Mouse (Mus musculus) erythroblast, embryonic 14.5 days (primary cell): ENCODE data around the gene Lancl1. TPM values are rescaled to one million over a fixed set of nuclear protein-coding genes. Genes with fewer than 3 reads are reported as not detected.

Experiments used
- H3K27me3 ChIP-seq: 2 replicates; pipeline ENCODE4 v1.6.1; 2012; ENCODE audit warnings: inconsistent platforms; ENCODE audit not compliant: control insufficient read depth
- H3K36me3 ChIP-seq: 2 replicates; pipeline ENCODE4 v1.6.1; 2012; ENCODE audit warnings: mild to moderate bottlenecking, inconsistent platforms; ENCODE audit not compliant: control insufficient read depth
- H3K4me1 ChIP-seq: 2 replicates; pipeline ENCODE4 v1.6.1; 2012; ENCODE audit warnings: inconsistent platforms; ENCODE audit not compliant: control insufficient read depth
- H3K4me3 ChIP-seq: replicated peaks from 2 replicates; pipeline ENCODE3; 2012; ENCODE audit warnings: moderate library complexity, mild to moderate bottlenecking, inconsistent platforms
- H3K9me3 ChIP-seq: 2 replicates; pipeline ENCODE4 v1.6.1; 2012; ENCODE audit warnings: low read length, inconsistent platforms, mixed read lengths; ENCODE audit not compliant: control insufficient read depth
- GATA1 ChIP-seq: IDR thresholded peaks from 2 replicates; pipeline ENCODE4 v1.6.1; 2012; ENCODE audit warnings: low read length, inconsistent platforms, mixed read lengths
- TAL1 ChIP-seq: IDR thresholded peaks from 3 replicates; pipeline ENCODE4 v1.6.1; 2012; ENCODE audit warnings: low read length, inconsistent platforms, mixed read lengths
- polyA plus RNA-seq: library from polyadenylated mRNA; stranded (reverse); fragments of >175 nt; gene quantifications from 2 replicates; pipeline ENCODE4 v1.2.3, GENCODE M21; 2012

Gene Lancl1
- polyA plus RNA-seq, 1 experiment = 0.55 TPM

DNA sequence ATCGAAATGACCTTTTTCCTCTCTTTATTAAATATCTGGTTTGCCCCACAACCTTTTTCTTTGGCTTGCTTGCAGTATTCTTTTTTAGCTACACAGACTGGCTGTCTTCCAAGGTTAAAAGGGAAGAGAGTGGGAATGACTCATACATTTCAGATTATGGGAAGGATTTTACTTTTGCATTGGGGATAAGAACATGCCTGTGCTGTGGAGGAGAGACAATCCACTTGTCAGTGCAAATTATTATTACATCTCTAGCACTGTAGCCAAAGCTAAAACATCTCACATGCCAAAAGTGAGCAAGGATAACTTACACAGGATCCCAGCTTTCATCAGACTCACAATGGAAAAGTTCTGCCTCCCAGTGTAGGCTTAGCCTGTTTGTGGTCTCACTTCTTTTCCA lies 10.9 kb upstream of the Lancl1 start:
- Histone ChIP-seq H3K36me3 (no peaks in the 10 kb centered on the region), H3K4me1 (no peaks in the 10 kb centered on the region), H3K9me3 (no peaks in the 10 kb centered on the region), H3K4me3 (no peak overlapping the region), H3K27me3 (no peaks in the 10 kb centered on the region)
- TF ChIP-seq GATA1 (no peak), TAL1 (no peak)

DNA sequence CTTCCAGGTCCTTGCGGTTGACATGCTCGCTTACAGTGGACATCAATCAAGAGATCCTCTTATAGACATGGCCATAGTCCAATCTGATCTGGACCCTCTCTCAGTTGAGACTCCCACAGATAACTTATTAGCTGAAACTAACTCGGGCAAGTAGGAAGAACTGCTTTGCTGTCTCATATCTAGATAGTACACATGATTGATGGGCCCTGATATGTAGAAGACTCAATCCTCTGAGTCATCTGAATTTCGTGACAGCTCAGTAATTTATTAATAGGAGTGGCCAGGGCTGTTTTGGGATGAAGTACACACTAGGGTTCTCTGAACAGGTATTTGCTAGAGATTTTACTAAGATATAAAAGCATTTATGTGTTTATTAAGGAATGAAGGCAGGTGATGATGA lies 10.0 kb upstream of the Lancl1 start:
- Histone ChIP-seq H3K36me3 (no peaks in the 10 kb centered on the region), H3K4me3 (no peak overlapping the region), H3K4me1 (no peaks in the 10 kb centered on the region), H3K27me3 (no peaks in the 10 kb centered on the region), H3K9me3 (no peaks in the 10 kb centered on the region)
- TF ChIP-seq GATA1 (no peak), TAL1 (no peak)

DNA sequence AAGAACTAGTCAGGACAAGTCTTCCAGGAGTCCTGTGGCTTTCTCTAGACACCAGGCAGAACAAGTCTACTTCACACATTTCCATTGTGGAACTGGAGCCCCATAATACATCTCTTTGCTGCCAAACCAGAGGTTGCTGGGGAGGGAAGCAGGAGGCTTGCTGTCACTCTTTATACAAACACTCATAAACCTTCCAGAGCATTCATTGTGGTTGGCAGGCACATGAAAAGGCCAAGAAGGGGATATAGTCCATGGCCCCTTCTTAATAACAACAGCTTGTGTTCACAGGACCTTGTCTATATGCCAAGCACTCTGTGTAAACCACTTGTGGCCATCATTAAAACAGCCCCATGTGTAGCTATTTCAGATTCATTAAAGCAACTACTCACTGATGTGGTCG lies 6.4 kb upstream of the Lancl1 start:
- Histone ChIP-seq H3K27me3 (no peaks in the 10 kb centered on the region), H3K9me3 (no peaks in the 10 kb centered on the region), H3K4me1 (no peaks in the 10 kb centered on the region), H3K4me3 (no peak overlapping the region), H3K36me3 (no peaks in the 10 kb centered on the region)
- no peak for TF ChIP-seq TAL1

DNA sequence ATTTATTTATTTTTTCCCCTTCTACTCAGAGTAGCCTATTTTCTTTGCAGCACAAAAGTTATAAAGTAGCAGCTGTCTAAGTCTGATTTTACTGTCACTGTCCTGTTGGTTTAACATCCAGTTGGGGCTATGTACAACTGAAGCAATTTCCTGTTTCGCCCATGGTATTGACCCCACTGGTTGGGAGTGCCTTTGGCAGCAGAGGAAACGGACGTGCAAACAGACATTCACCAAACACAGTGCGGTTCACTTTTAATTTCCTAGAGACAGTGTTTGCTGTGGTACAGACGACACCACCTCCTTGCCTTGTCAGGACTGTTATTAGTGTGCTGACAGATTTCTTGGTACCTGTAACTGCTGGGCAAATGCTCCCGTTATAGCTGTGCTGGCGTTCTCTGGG lies 3.9 kb upstream of the Lancl1 start:
- TF ChIP-seq TAL1 = no peak
- H3K36me3 ChIP-seq = no peaks in the 10 kb centered on the region

DNA sequence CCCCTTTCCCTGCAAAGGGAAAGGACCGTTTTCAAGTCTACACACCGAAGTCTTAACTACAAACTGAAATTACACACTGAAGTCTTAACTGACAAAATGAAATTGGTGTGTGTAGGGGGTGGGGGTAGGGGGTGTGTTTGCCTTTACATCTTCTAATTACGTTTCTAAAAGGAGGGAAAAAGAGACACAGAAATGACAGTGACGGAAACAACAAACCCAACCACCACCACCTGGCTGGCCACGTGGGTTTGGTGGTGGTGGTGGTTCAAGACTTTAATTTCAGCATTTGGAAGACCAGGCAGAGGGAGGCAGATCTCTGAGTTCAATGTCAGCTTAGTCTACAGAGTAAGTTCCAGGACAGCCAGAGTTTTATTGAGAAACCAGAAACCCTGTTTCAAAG lies 411 bp upstream of the Lancl1 start:
- peaks cover 19% of the 10 kb centered on the region for H3K4me1 ChIP-seq
- peaks cover 15% of the 10 kb centered on the region for H3K36me3 ChIP-seq
- no peak for TF ChIP-seq TAL1
- no peak for TF ChIP-seq GATA1
- peak overlapping the region; percentile 76 for H3K4me3 ChIP-seq
- no peaks in the 10 kb centered on the region for H3K9me3 ChIP-seq
- no peaks in the 10 kb centered on the region for H3K27me3 ChIP-seq

More for the DNA sequence above, 3.9 kb upstream of the Lancl1 start:
- Histone ChIP-seq H3K9me3 (no peaks in the 10 kb centered on the region), H3K27me3 (no peaks in the 10 kb centered on the region), H3K4me1 (peaks cover 13% of the 10 kb centered on the region), H3K4me3 (no peak overlapping the region)

DNA sequence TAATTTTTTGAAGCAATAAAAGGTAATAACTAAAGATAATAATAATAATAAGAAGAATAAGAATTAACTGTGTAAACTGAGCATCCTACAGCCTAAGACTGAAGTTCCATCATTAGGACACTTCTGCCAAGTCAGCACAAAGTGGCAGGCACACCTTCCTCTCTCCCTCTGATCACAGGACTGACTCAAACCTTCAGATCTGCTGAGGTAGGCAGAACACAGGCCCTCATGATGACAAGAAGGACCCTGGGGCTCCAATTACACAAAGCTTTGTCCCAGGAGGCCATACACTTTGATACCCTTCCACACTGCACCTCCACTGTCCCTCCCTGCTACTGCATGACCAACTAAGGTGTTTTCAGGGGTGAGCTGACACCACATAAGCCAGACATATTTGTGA lies 1.5 kb downstream of the Lancl1 start:
- TF ChIP-seq GATA1 (no peak), TAL1 (no peak)
- Histone ChIP-seq H3K4me3 (no peak overlapping the region), H3K4me1 (peaks cover 19% of the 10 kb centered on the region)

DNA sequence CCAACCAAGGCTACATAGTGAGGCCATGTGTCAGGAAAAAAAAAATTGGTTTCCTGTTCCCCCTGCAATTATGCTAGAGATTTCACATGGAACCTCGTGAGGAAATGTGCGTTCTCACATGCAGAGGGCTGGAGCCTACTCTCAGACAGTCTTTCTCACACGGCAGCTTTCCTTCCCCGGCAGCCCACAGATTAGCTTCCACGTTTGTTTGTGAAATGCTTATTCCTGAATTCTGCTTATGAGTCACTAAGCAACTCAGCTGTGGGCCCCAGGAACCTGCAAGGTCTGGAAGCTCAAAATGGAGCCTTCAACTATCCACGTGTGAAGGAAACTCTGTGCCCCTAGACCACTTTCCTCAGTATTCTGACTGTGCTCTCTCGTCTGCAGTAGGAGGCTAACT lies 5.4 kb downstream of the Lancl1 start:
- peaks cover 50% of the 10 kb centered on the region for H3K36me3 ChIP-seq
- H3K4me3 ChIP-seq = no peak overlapping the region
- no peaks in the 10 kb centered on the region for H3K9me3 ChIP-seq
- H3K27me3 ChIP-seq = no peaks in the 10 kb centered on the region
- TF ChIP-seq GATA1 (no peak), TAL1 (no peak)
- peaks cover 13% of the 10 kb centered on the region for H3K4me1 ChIP-seq

More for the DNA sequence above, 1.5 kb downstream of the Lancl1 start:
- Histone ChIP-seq H3K36me3 (peaks cover 31% of the 10 kb centered on the region), H3K9me3 (no peaks in the 10 kb centered on the region), H3K27me3 (no peaks in the 10 kb centered on the region)

DNA sequence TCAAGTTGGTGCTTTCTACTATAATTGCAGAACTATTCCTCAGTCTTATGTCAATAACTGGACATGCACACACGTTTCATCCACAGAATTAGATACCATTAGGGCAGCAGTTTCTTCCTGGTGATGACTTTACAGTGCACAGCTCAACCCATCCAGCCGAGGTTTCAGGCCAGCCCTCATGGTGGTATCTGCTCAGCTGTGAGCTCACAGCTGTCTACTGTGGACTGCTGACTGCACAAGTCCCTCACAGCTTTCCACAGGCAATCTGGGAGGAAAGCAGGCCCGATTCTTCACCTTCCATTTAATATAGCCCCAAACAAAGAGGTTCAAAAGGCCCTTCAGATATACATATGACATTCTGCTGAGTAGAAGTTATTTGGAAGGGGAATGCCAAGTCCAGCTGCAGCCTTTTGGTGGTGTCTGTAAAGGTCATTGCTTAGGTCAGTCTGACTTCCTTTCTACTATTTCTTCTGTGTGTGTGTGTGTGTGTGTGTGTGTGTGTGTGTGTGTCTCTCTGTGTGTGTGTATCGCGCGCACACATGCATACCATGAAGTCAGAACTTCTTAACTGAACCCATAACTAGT lies 11.7 kb downstream of the Lancl1 start:
- Histone ChIP-seq H3K9me3 (no peaks in the 10 kb centered on the region), H3K4me1 (peaks cover 7% of the 10 kb centered on the region), H3K36me3 (peaks cover 23% of the 10 kb centered on the region), H3K27me3 (no peaks in the 10 kb centered on the region), H3K4me3 (no peak overlapping the region)
- TF ChIP-seq GATA1 (no peak), TAL1 (no peak)

DNA sequence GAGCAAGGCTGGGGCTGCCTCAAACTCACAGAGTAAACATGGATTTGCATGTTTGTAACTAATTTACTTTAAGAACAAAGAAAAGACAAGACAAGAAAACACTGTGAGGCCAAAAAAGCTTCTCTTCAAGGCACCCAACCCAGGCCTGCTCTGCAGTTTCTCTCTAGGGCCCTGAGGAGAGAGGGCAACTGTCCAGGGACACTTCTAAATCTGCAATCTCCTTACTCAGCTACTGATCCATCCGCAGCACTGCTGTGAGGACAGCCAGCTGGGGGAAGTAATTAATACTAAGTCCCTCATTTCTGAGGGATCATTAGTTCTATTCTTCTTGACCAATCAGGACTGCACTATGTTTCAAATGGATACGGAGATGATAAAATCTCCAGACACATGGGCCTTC lies 12.5 kb downstream of the Lancl1 start:
- no peak for TF ChIP-seq GATA1
- no peak for TF ChIP-seq TAL1
- Histone ChIP-seq H3K4me1 (peaks cover 7% of the 10 kb centered on the region), H3K9me3 (no peaks in the 10 kb centered on the region), H3K27me3 (no peaks in the 10 kb centered on the region), H3K36me3 (peaks cover 17% of the 10 kb centered on the region), H3K4me3 (no peak overlapping the region)

DNA sequence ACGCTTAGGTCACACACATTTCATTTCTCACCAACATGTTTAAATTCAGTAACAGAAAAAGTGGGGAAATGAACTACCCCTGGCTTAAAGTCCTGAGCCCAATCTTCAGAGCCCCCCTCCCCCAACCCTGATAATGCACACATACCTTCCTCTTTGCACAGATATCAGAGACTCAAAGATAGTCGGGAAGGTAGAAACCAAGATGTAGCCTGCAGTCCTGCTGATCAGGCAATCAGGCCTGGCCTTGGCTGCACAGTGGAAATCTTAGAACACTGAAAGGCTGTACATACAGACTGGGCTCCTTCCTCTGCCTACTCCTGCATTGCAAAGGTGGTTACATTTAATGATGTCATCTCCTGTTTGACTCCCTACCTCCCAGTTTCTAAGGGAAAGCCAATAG lies 15.9 kb downstream of the Lancl1 start:
- H3K9me3 ChIP-seq = no peaks in the 10 kb centered on the region
- peaks cover 7% of the 10 kb centered on the region for H3K4me1 ChIP-seq
- H3K36me3 ChIP-seq = peaks cover 17% of the 10 kb centered on the region
- no peak overlapping the region for H3K4me3 ChIP-seq
- no peaks in the 10 kb centered on the region for H3K27me3 ChIP-seq
- TF ChIP-seq TAL1 = no peak
- TF ChIP-seq GATA1 = no peak
